Mouse (Mus musculus) cerebellum, adult 2 months (tissue): ENCODE data around the gene Slamf9.

Experiments
- CTCF ChIP-seq: fragments of 200-500 bp; IDR thresholded peaks from 2 replicates; pipeline ENCODE4 v1.5.1; 2011; ENCODE audit warnings: low read depth, mild to moderate bottlenecking, control low read depth, low read length, moderate library complexity, borderline replicate concordance; ENCODE audit not compliant: insufficient read depth
- POLR2A ChIP-seq: fragments of 200-500 bp; IDR thresholded peaks from 2 replicates; pipeline ENCODE4 v1.6.1; 2011; ENCODE audit warnings: low read length, control low read depth, borderline replicate concordance; ENCODE audit not compliant: insufficient read depth

DNA sequence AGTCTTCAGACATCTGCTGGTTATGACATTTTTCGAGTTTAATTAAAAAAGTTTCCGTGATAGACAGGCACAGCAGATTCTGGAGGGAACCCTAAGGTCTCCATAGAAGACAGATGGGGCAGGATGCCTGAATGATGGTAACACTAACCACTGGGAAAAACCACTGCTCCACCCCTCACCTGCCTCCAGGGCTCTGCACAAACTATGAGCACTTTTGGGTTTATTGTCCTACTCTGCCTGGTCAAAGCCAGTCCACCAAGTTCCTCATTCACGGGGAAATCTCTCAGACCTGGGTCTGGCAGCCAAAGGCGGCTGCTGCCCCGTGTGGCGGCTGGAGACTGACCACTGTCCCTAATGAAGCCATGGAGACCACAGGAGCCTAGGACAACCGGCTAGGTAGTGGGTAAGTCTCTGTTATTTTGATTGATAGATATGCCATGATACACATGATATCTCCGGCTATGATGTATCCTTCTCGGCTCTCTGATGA lies 44.4 kb upstream of the Slamf9 start:
- no peak for TF ChIP-seq CTCF
- TF ChIP-seq POLR2A, result no peak
